Mouse (Mus musculus) liver, postnatal 0 days (tissue): ENCODE measurements at regions not wholly inside any gene's neighbourhood (a gene's known extent, or its start where the extent isn't known, plus 50 kb on each side); places are given as distances from the start of the nearest gene placed in this dataset.

Source experiments
- CTCF ChIP-seq: sonication (generic); IDR thresholded peaks from 2 replicates; pipeline ENCODE4 v1.5.1; 2016; ENCODE audit warnings: antibody characterized with exemption, low read depth
- EP300 ChIP-seq: IDR thresholded peaks from 2 replicates; pipeline ENCODE4 v1.6.1; 2016; ENCODE audit warnings: antibody characterized with exemption, low read depth, mild to moderate bottlenecking

DNA sequence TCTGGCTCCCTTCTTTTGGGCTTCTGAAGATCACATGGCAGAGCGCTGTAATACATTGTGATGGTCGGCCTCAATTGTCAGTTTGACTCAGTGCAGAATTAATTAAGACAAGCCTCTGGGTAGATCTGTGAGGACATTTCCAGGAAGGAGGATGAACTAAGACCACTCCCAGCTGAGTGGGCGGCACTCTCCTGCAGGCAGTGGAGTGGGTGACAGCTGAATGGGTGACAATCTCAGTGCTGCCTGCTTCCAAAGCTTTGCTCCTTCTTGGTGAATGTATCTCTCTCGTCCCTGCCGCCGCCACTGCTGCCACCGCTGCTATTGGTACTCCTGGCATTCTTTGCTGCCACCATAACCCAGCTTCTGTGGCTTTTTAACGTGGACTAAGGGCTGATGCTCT is 244.4 kb downstream of the Drd1 start:
- TF ChIP-seq CTCF, result no peak
- TF ChIP-seq EP300, result no peak
